Mouse (Mus musculus): Measurements from ENCODE around the gene Mup3. TPM values are rescaled to one million over a fixed set of nuclear protein-coding genes. Genes with fewer than 3 reads are reported as not detected.

Mup3 gene
- 0.03 and 0.04 TPM in 2 replicates for polyA plus RNA-seq (2012; rRNA removed)

DNA sequence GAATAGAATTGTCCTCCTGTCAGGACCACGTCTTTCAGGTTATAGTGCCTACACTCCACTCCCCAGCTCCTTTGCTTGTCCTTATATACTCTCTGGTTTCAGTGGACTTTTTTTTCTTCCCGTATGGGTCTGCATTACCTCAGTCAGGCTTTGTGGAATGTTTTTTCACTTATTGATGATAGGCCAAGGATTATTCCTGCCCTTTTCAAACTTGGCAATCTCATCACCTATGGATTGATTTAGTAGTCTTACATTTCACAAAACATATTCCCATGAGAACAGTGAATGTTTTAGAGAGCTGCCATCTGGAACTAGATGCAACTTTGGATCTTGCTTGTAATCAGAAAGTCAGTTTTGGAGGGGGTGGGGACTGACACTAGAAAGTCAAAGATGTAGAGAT, at the start of gene Mup3:
Gene Mup3, minus strand, starts transcription at position 102 of the 400 bp plus-strand sequence.

DNA sequence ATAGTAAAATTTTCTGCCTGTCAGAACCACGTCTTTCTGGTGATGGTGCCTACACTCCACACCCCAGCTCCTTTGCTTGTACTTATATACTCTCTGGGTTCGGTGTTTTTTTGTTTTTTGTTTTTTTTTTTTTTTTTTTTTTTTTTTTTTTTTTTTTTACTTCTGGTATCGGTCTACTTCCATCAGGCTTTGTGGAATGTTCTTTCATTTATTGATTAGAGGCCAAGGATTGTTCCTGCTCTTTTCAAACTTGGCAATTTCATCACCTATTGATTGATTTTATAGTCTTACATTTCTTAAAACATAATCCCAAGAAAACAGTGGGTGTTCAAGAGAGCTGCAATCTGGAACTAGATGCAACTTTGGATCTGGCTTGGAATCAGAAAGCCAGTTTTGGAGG, 33.1 kb downstream of the Mup3 start, which contains the start of gene Mup20:
Gene Mup20, minus strand, starts transcription at position 101 of the 400 bp plus-strand sequence.

Other genes starting within 250 kb of the Mup3 start
- gene Mup20, start 33.2 kb downstream of the Mup3 start, polyA plus RNA-seq (2012; rRNA removed), result 0.24 and 0.58 TPM in 2 replicates
- gene Mup21, start 63.5 kb upstream of the Mup3 start, polyA plus RNA-seq (2012; rRNA removed), result 0.06 TPM in 1 of 2 replicates, not detected in the other
- gene Zfp37, start 143.7 kb upstream of the Mup3 start, polyA plus RNA-seq (2012; rRNA removed), result 0.35 and 0.43 TPM in 2 replicates
- gene Slc31a2, start 175.2 kb upstream of the Mup3 start, polyA plus RNA-seq (2012; rRNA removed), result 10.7 and 13.0 TPM in 2 replicates

Measured in liver, embryonic 18 days (tissue).